Mouse (Mus musculus): ENCODE measurements around the gene Rrbp1. TPM values are rescaled to one million over a fixed set of nuclear protein-coding genes. Genes with fewer than 3 reads are reported as not detected.
A peak's percentile ranks its signal among the peaks of the same experiment; 100 is the strongest.

Rrbp1 gene
- polyA plus RNA-seq, 1 experiment from 2014 or later = 42.1 TPM

- Histone ChIP-seq H3K4me2 (no peak overlapping the region), H3K27me3 (no peaks in the 10 kb centered on the region), H3K27ac (replicated peaks) (no peak overlapping the region), H3K9ac (no peak overlapping the region), H3K9me3 (no peaks in the 10 kb centered on the region), H3K4me1 (replicated peaks) (no peaks in the 10 kb centered on the region), H3K4me3 (no peak overlapping the region), H3K36me3 (peaks cover 99% of the 10 kb centered on the region)
- no peak for ATAC-seq (ENCODE audit: low read depth)
- 92% methylated on average over 5 of the region's 5 CpGs for WGBS
These were observed 60.6 kb downstream of the Rrbp1 start for GRCm38 (mm10) chr2:143950290-143951027.

- H3K36me3 ChIP-seq = peaks cover 99% of the 10 kb centered on the region
- WGBS = 93% methylated on average over 6 of the region's 6 CpGs
- ATAC-seq (ENCODE audit: low read depth) = no peak
These were observed 61.8 kb downstream of the Rrbp1 start for GRCm38 (mm10) chr2:143949217-143949616.

GRCm38 (mm10) chr2:143948416-143948815 is 62.6 kb downstream of the Rrbp1 start:
- Histone ChIP-seq H3K27me3 (no peaks in the 10 kb centered on the region), H3K4me1 (replicated peaks) (no peaks in the 10 kb centered on the region), H3K9ac (no peak overlapping the region), H3K27ac (replicated peaks) (no peak overlapping the region), H3K4me2 (no peak overlapping the region), H3K36me3 (peaks cover 99% of the 10 kb centered on the region), H3K4me3 (no peak overlapping the region), H3K9me3 (no peaks in the 10 kb centered on the region)
- ATAC-seq (ENCODE audit: low read depth) = no peak
- 89% methylated on average over 4 of the region's 4 CpGs for WGBS

More at GRCm38 (mm10) chr2:143949217-143949616, 61.8 kb downstream of the Rrbp1 start:
- Histone ChIP-seq H3K4me3 (no peak overlapping the region), H3K9me3 (no peaks in the 10 kb centered on the region), H3K27ac (replicated peaks) (no peak overlapping the region), H3K4me1 (replicated peaks) (no peaks in the 10 kb centered on the region), H3K9ac (no peak overlapping the region), H3K4me2 (no peak overlapping the region), H3K27me3 (no peaks in the 10 kb centered on the region)

- Histone ChIP-seq H3K4me1 (replicated peaks) (no peaks in the 10 kb centered on the region), H3K9me3 (no peaks in the 10 kb centered on the region), H3K4me3 (no peak overlapping the region), H3K27me3 (no peaks in the 10 kb centered on the region), H3K9ac (no peak overlapping the region), H3K4me2 (no peak overlapping the region), H3K36me3 (peaks cover 98% of the 10 kb centered on the region), H3K27ac (replicated peaks) (no peak overlapping the region)
- ATAC-seq (ENCODE audit: low read depth) = no peak
- 92% methylated on average over 3 of the region's 3 CpGs for WGBS
These were observed 63.1 kb downstream of the Rrbp1 start for GRCm38 (mm10) chr2:143947981-143948380.

- Histone ChIP-seq H3K36me3 (peaks cover 94% of the 10 kb centered on the region), H3K27me3 (no peaks in the 10 kb centered on the region), H3K9me3 (no peaks in the 10 kb centered on the region), H3K4me3 (no peak overlapping the region), H3K4me2 (no peak overlapping the region), H3K9ac (no peak overlapping the region), H3K27ac (replicated peaks) (no peak overlapping the region), H3K4me1 (replicated peaks) (no peaks in the 10 kb centered on the region)
- 92% methylated on average over 2 of the region's 2 CpGs for WGBS
- ATAC-seq (ENCODE audit: low read depth) = no peak
These were observed 64.7 kb downstream of the Rrbp1 start for GRCm38 (mm10) chr2:143946399-143946798.

- H3K4me1 ChIP-seq (replicated peaks) = no peaks in the 10 kb centered on the region
- H3K36me3 ChIP-seq = peaks cover 94% of the 10 kb centered on the region
- no peak for ATAC-seq (ENCODE audit: low read depth)
- no peak overlapping the region for H3K4me2 ChIP-seq
- H3K4me3 ChIP-seq = no peak overlapping the region
- no peak overlapping the region for H3K9ac ChIP-seq
- H3K27me3 ChIP-seq = no peaks in the 10 kb centered on the region
- no peak overlapping the region for H3K27ac ChIP-seq (replicated peaks)
- no peaks in the 10 kb centered on the region for H3K9me3 ChIP-seq
- 91% methylated on average over 7 of the region's 7 CpGs for WGBS
These were observed 65.5 kb downstream of the Rrbp1 start for GRCm38 (mm10) chr2:143945466-143946075.

GRCm38 (mm10) chr2:143944796-143945195 is 66.3 kb downstream of the Rrbp1 start:
- Histone ChIP-seq H3K27me3 (no peaks in the 10 kb centered on the region), H3K4me2 (no peak overlapping the region), H3K36me3 (peaks cover 95% of the 10 kb centered on the region), H3K9me3 (no peaks in the 10 kb centered on the region), H3K4me3 (no peak overlapping the region), H3K9ac (no peak overlapping the region), H3K27ac (replicated peaks) (no peak overlapping the region), H3K4me1 (replicated peaks) (no peaks in the 10 kb centered on the region)
- WGBS = 89% methylated on average over 3 of the region's 3 CpGs
- no peak for ATAC-seq (ENCODE audit: low read depth)

- Histone ChIP-seq H3K9ac (no peak overlapping the region), H3K4me3 (no peak overlapping the region), H3K27me3 (no peaks in the 10 kb centered on the region), H3K4me1 (replicated peaks) (peaks cover 10% of the 10 kb centered on the region), H3K36me3 (peaks cover 67% of the 10 kb centered on the region), H3K27ac (replicated peaks) (no peak overlapping the region), H3K4me2 (no peak overlapping the region), H3K9me3 (no peaks in the 10 kb centered on the region)
- ATAC-seq (ENCODE audit: low read depth) = no peak
- 89% methylated on average over 5 of the region's 5 CpGs for WGBS
These were observed 70.7 kb downstream of the Rrbp1 start for GRCm38 (mm10) chr2:143940406-143940805.

GRCm38 (mm10) chr2:143937861-143938260 is 73.2 kb downstream of the Rrbp1 start:
- Histone ChIP-seq H3K27me3 (no peaks in the 10 kb centered on the region), H3K9me3 (no peaks in the 10 kb centered on the region), H3K4me1 (replicated peaks) (peaks cover 10% of the 10 kb centered on the region), H3K4me2 (no peak overlapping the region), H3K9ac (no peak overlapping the region), H3K27ac (replicated peaks) (no peak overlapping the region), H3K36me3 (peaks cover 44% of the 10 kb centered on the region), H3K4me3 (no peak overlapping the region)
- WGBS = 59% methylated on average over 2 of the region's 2 CpGs
- ATAC-seq (ENCODE audit: low read depth) = no peak

GRCm38 (mm10) chr2:143934439-143934838 is 76.6 kb downstream of the Rrbp1 start:
- ATAC-seq (ENCODE audit: low read depth) = no peak
- Histone ChIP-seq H3K4me3 (no peak overlapping the region), H3K9me3 (no peaks in the 10 kb centered on the region), H3K9ac (no peak overlapping the region), H3K4me2 (no peak overlapping the region), H3K4me1 (replicated peaks) (peaks cover 28% of the 10 kb centered on the region), H3K27me3 (no peaks in the 10 kb centered on the region), H3K36me3 (peaks cover 13% of the 10 kb centered on the region), H3K27ac (replicated peaks) (0 out of 2 replicates have a peak overlapping the region, but pooled peaks have one; percentile 1)
- WGBS = 91% methylated on average over 8 of the region's 8 CpGs

- ATAC-seq (ENCODE audit: low read depth) = no peak
- Histone ChIP-seq H3K9ac (no peak overlapping the region), H3K4me1 (replicated peaks) (peaks cover 28% of the 10 kb centered on the region), H3K4me3 (no peak overlapping the region), H3K9me3 (no peaks in the 10 kb centered on the region), H3K27me3 (no peaks in the 10 kb centered on the region), H3K36me3 (peaks cover 3% of the 10 kb centered on the region), H3K4me2 (no peak overlapping the region), H3K27ac (replicated peaks) (no peak overlapping the region)
- WGBS = 94% methylated on average over 5 of the region's 5 CpGs
These were observed 77.5 kb downstream of the Rrbp1 start for GRCm38 (mm10) chr2:143933516-143933915.

- no peak for ATAC-seq (ENCODE audit: low read depth)
- no peaks in the 10 kb centered on the region for H3K27me3 ChIP-seq
- no peak overlapping the region for H3K9ac ChIP-seq
- no peaks in the 10 kb centered on the region for H3K36me3 ChIP-seq
- peaks cover 23% of the 10 kb centered on the region for H3K4me1 ChIP-seq (replicated peaks)
- no peak overlapping the region for H3K4me3 ChIP-seq
- no peak overlapping the region for H3K27ac ChIP-seq (replicated peaks)
- no peak overlapping the region for H3K4me2 ChIP-seq
- no peaks in the 10 kb centered on the region for H3K9me3 ChIP-seq
- WGBS = 82% methylated on average over 12 of the region's 12 CpGs
These were observed 78.7 kb downstream of the Rrbp1 start for GRCm38 (mm10) chr2:143932340-143932873.
